Mouse (Mus musculus) frontal cortex, adult (tissue): ENCODE results near the gene Phf19.

Experiments used
- ATAC-seq: cut with Nextera tagmentation; 2 replicates; pipeline ENCODE4 v1.9.2; 2017; ENCODE audit warnings: mild to moderate bottlenecking, moderate library complexity, mixed read lengths; ENCODE audit not compliant: low TSS enrichment

Phf19 gene

GRCm38 (mm10) chr2:34913218-34914068 is at the start of gene Phf19:
TSS of gene Phf19 (minus strand) at chr2:34914026.
- no peak for ATAC-seq

- ATAC-seq: no peak
Measured at GRCm38 (mm10) chr2:34963371-34963956, 49.6 kb upstream of the Phf19 start.

GRCm38 (mm10) chr2:34962893-34963292 is 49.1 kb upstream of the Phf19 start:
- ATAC-seq: no peak

- no peak for ATAC-seq
Measured at GRCm38 (mm10) chr2:34962211-34962610, 48.4 kb upstream of the Phf19 start.

- ATAC-seq: no peak
Measured at GRCm38 (mm10) chr2:34961481-34962036, 47.7 kb upstream of the Phf19 start, which contains the start of gene Traf1. TSS of gene Traf1 (minus strand) at chr2:34961772.

- no peak for ATAC-seq
Measured at GRCm38 (mm10) chr2:34960966-34961365, 47.1 kb upstream of the Phf19 start.

- no peak for ATAC-seq
Measured at GRCm38 (mm10) chr2:34960466-34960865, 46.6 kb upstream of the Phf19 start.

GRCm38 (mm10) chr2:34958582-34958981 is 44.8 kb upstream of the Phf19 start:
- ATAC-seq: no peak

GRCm38 (mm10) chr2:34958036-34958435 is 44.2 kb upstream of the Phf19 start:
- no peak for ATAC-seq

GRCm38 (mm10) chr2:34957405-34957804 is 43.6 kb upstream of the Phf19 start:
- no peak for ATAC-seq

- ATAC-seq: no peak
Measured at GRCm38 (mm10) chr2:34956941-34957340, 43.1 kb upstream of the Phf19 start.

- no peak for ATAC-seq
Measured at GRCm38 (mm10) chr2:34954344-34954743, 40.5 kb upstream of the Phf19 start.

GRCm38 (mm10) chr2:34953547-34954116 is 39.8 kb upstream of the Phf19 start:
- peak; percentile 65 for ATAC-seq

- no peak for ATAC-seq
Measured at GRCm38 (mm10) chr2:34953018-34953417, 39.2 kb upstream of the Phf19 start.

GRCm38 (mm10) chr2:34951469-34951868 is 37.6 kb upstream of the Phf19 start:
- no peak for ATAC-seq

GRCm38 (mm10) chr2:34948622-34949021 is 34.8 kb upstream of the Phf19 start:
- ATAC-seq: no peak

GRCm38 (mm10) chr2:34946046-34946445 is 32.2 kb upstream of the Phf19 start:
- ATAC-seq: no peak

- no peak for ATAC-seq
Measured at GRCm38 (mm10) chr2:34945580-34945979, 31.8 kb upstream of the Phf19 start.

GRCm38 (mm10) chr2:34944761-34945160 is 30.9 kb upstream of the Phf19 start:
- no peak for ATAC-seq

GRCm38 (mm10) chr2:34943556-34944120 is 29.8 kb upstream of the Phf19 start:
- no peak for ATAC-seq

- no peak for ATAC-seq
Measured at GRCm38 (mm10) chr2:34941061-34941675, 27.3 kb upstream of the Phf19 start.

- ATAC-seq: no peak
Measured at GRCm38 (mm10) chr2:34940246-34940645, 26.4 kb upstream of the Phf19 start.
